In the genomic region with DNA sequence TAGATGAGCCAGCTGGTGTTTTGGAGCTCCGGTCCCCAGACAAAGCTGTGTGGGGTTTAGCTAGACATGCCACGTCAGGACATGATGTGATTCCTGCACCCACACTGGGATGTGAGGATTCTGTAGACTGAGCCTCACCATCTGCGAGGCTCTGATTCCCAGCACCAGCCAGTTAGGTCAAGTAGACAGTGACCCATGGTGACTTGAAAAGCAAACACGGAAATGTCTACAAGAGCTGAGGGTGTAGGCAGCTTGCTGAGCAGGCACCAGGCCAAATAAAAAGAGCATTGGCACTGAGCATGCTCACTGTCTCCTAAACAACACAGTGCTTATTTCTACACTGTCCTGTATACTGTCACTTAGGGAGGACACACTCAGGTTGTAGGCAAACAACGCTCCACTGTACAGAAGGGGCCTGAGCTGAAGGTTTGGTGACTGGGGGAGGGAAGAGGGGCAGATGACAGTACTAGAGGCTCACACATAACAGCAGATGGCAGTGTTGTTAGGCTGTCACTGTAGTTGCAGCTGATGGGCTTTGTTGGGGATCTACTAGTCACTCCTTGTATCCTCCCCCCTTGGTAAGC, we compare ENCODE assay signal across 8 mouse cellular contexts. TPM values are rescaled to one million over a fixed set of nuclear protein-coding genes. Genes with fewer than 3 reads are reported as not detected.
DNase-seq lines count a peak whose midpoint lies in the region; ATAC-seq and TF ChIP-seq lines count a peak whose summit lies in the region.

No protein-coding gene starts in this region.

- TF ChIP-seq CTCF in liver, postnatal 0 days (IDR thresholded peaks at IDR 0.05; ENCODE audit: low read depth), result peak; percentile 82
- TF ChIP-seq CTCF in stomach, postnatal 0 days (IDR thresholded peaks at IDR 0.05; ENCODE audit: low read depth), result peak; percentile 73

- no peaks in the 10 kb centered on the region for H3K9me3 ChIP-seq in hindbrain, embryonic 10.5 days
- no peaks in the 10 kb centered on the region for H3K9me3 ChIP-seq in hindbrain, embryonic 11.5 days (ENCODE audit: control insufficient read depth, low read length)
- H3K9me3 ChIP-seq in erythroblast, embryonic 14.5 days (ENCODE audit: control insufficient read depth, low read length), result no peaks in the 10 kb centered on the region
- H3K9me3 ChIP-seq in liver, postnatal 0 days (ENCODE audit: low read length), result no peaks in the 10 kb centered on the region
- no peaks in the 10 kb centered on the region for H3K9me3 ChIP-seq in stomach, postnatal 0 days (ENCODE audit: control insufficient read depth, low read length)
- no peaks in the 10 kb centered on the region for H3K9me3 ChIP-seq in midbrain, embryonic 11.5 days (ENCODE audit: control insufficient read depth, low read length)

- no peak overlapping the region for H3K4me3 ChIP-seq in hindbrain, embryonic 10.5 days
- no peak overlapping the region for H3K4me3 ChIP-seq in hindbrain, embryonic 11.5 days (ENCODE audit: low read depth, low read length)
- H3K4me3 ChIP-seq in erythroblast, embryonic 14.5 days (replicated peaks), result peak overlapping the region; percentile 26
- H3K4me3 ChIP-seq in liver, postnatal 0 days (ENCODE audit: low read depth, low read length), result no peak overlapping the region
- no peak overlapping the region for H3K4me3 ChIP-seq in stomach, postnatal 0 days (ENCODE audit: low read depth, low read length)
- H3K4me3 ChIP-seq in midbrain, embryonic 11.5 days (ENCODE audit: low read depth, low read length), result no peak overlapping the region

- no peaks in the 10 kb centered on the region for H3K27me3 ChIP-seq in hindbrain, embryonic 10.5 days (ENCODE audit: insufficient read depth, poor library complexity, severe bottlenecking)
- no peaks in the 10 kb centered on the region for H3K27me3 ChIP-seq in hindbrain, embryonic 11.5 days (ENCODE audit: control insufficient read depth, insufficient read depth, low read length)
- H3K27me3 ChIP-seq in erythroblast, embryonic 14.5 days (ENCODE audit: control insufficient read depth), result no peaks in the 10 kb centered on the region
- no peaks in the 10 kb centered on the region for H3K27me3 ChIP-seq in liver, postnatal 0 days (ENCODE audit: insufficient read depth, low read length)
- no peaks in the 10 kb centered on the region for H3K27me3 ChIP-seq in stomach, postnatal 0 days (ENCODE audit: control insufficient read depth, insufficient read depth, low read length)
- H3K27me3 ChIP-seq in midbrain, embryonic 11.5 days (ENCODE audit: control insufficient read depth, insufficient read depth, low read length), result no peaks in the 10 kb centered on the region

- no peak for DNase-seq in hindbrain, embryonic 10.5 days (ENCODE audit: low spot score)
- no peak for DNase-seq in hindbrain, embryonic 11.5 days (ENCODE audit: low spot score)
- peak; percentile 55 for DNase-seq in NIH3T3 (ENCODE audit: low read depth)
- peak; percentile 58 for DNase-seq in kidney, adult 9 months
- peak; percentile 54 for DNase-seq in liver, postnatal 0 days
- DNase-seq in stomach, postnatal 0 days (ENCODE audit: low spot score), result peak; percentile 54
- DNase-seq in midbrain, embryonic 11.5 days (ENCODE audit: low spot score, missing footprints), result no peak

- no peak for TF ChIP-seq EP300 in liver, postnatal 0 days (IDR thresholded peaks at IDR 0.05; ENCODE audit: low read depth)
- TF ChIP-seq EP300 in stomach, postnatal 0 days (optimal IDR thresholded peaks at IDR 0.05), result no peak

- H3K9ac ChIP-seq in hindbrain, embryonic 11.5 days (ENCODE audit: low read depth, low read length), result no peak overlapping the region
- peak overlapping the region; percentile 6; the same call in 1 of the 2 replicates for H3K9ac ChIP-seq in liver, postnatal 0 days (replicated peaks)
- H3K9ac ChIP-seq in stomach, postnatal 0 days (ENCODE audit: low read length), result no peak overlapping the region
- no peak overlapping the region for H3K9ac ChIP-seq in midbrain, embryonic 11.5 days (ENCODE audit: low read length)

- peak overlapping the region; percentile 60; the same call in 1 of the 2 replicates for H3K27ac ChIP-seq in hindbrain, embryonic 10.5 days
- H3K27ac ChIP-seq in hindbrain, embryonic 11.5 days (ENCODE audit: low read depth, low read length), result no peak overlapping the region
- H3K27ac ChIP-seq in liver, postnatal 0 days (ENCODE audit: low read depth), result peak overlapping the region; percentile 77
- no peak overlapping the region; the same call in 1 of the 2 replicates for H3K27ac ChIP-seq in stomach, postnatal 0 days (replicated peaks)
- H3K27ac ChIP-seq in midbrain, embryonic 11.5 days (ENCODE audit: low read depth, low read length), result no peak overlapping the region

- 79% methylated on average over 5 of the region's 5 CpGs for WGBS in hindbrain, embryonic 10.5 days
- WGBS in hindbrain, embryonic 11.5 days, result 68% methylated on average over 5 of the region's 5 CpGs
- WGBS in liver, postnatal 0 days (ENCODE audit: insufficient replicate concordance), result 54% methylated on average over 5 of the region's 5 CpGs
- 45% methylated on average over 5 of the region's 5 CpGs for WGBS in stomach, postnatal 0 days
- WGBS in midbrain, embryonic 11.5 days, result 84% methylated on average over 5 of the region's 5 CpGs

- no peaks in the 10 kb centered on the region for H3K36me3 ChIP-seq in hindbrain, embryonic 10.5 days
- H3K36me3 ChIP-seq in hindbrain, embryonic 11.5 days (ENCODE audit: control insufficient read depth, insufficient read depth, low read length), result no peaks in the 10 kb centered on the region
- peaks cover 73% of the 10 kb centered on the region for H3K36me3 ChIP-seq in erythroblast, embryonic 14.5 days (ENCODE audit: control insufficient read depth)
- H3K36me3 ChIP-seq in liver, postnatal 0 days (replicated peaks; ENCODE audit: insufficient read depth, low read length), result no peaks in the 10 kb centered on the region
- no peaks in the 10 kb centered on the region for H3K36me3 ChIP-seq in stomach, postnatal 0 days (ENCODE audit: control insufficient read depth, insufficient read depth, low read length)
- H3K36me3 ChIP-seq in midbrain, embryonic 11.5 days (ENCODE audit: control insufficient read depth, insufficient read depth, low read length), result no peaks in the 10 kb centered on the region

- no peak overlapping the region for H3K4me2 ChIP-seq in hindbrain, embryonic 11.5 days (replicated peaks; ENCODE audit: low read depth, low read length)
- H3K4me2 ChIP-seq in liver, postnatal 0 days (ENCODE audit: low read depth, low read length), result peak overlapping the region; percentile 23; the same call in 1 of the 2 replicates
- H3K4me2 ChIP-seq in stomach, postnatal 0 days (replicated peaks; ENCODE audit: low read depth), result no peak overlapping the region
- H3K4me2 ChIP-seq in midbrain, embryonic 11.5 days, result no peak overlapping the region

- no peak for ATAC-seq in hindbrain, embryonic 11.5 days (ENCODE audit: low FRiP score)
- ATAC-seq in liver, postnatal 0 days, result peak; percentile 55
- peak; percentile 76 for ATAC-seq in stomach, postnatal 0 days (ENCODE audit: low FRiP score, low TSS enrichment)
- no peak for ATAC-seq in midbrain, embryonic 11.5 days (ENCODE audit: low FRiP score)

- H3K4me1 ChIP-seq in hindbrain, embryonic 10.5 days (replicated peaks), result peaks cover 18% of the 10 kb centered on the region; the same call in 1 of the 2 replicates
- H3K4me1 ChIP-seq in hindbrain, embryonic 11.5 days (replicated peaks; ENCODE audit: control insufficient read depth, insufficient read depth, low read length), result no peaks in the 10 kb centered on the region
- peaks cover 82% of the 10 kb centered on the region for H3K4me1 ChIP-seq in erythroblast, embryonic 14.5 days (ENCODE audit: control insufficient read depth)
- H3K4me1 ChIP-seq in liver, postnatal 0 days (ENCODE audit: insufficient read depth), result peaks cover 56% of the 10 kb centered on the region
- no peaks in the 10 kb centered on the region for H3K4me1 ChIP-seq in stomach, postnatal 0 days (replicated peaks; ENCODE audit: control insufficient read depth, insufficient read depth)
- no peaks in the 10 kb centered on the region for H3K4me1 ChIP-seq in midbrain, embryonic 11.5 days (ENCODE audit: control insufficient read depth, insufficient read depth, low read length)

RNA-seq across cellular contexts. Expression of a gene that starts 11.9 kb away (rescaled TPM):
- polyA plus RNA-seq in hindbrain, embryonic 10.5 days (2016; fragmentation: Nextera tagmentation; extraction: Ambion mirVana), result 2.6 and 3.5 TPM in 2 replicates
- polyA plus RNA-seq in hindbrain, embryonic 11.5 days (2014; fragmentation: Nextera tagmentation; extraction: Ambion mirVana), result 1.5 and 2.0 TPM in 2 replicates
- 2.6 and 2.9 TPM in 2 replicates for polyA plus RNA-seq in erythroblast, embryonic 14.5 days (2012)
- 18.5 and 19.2 TPM in 2 replicates for polyA plus RNA-seq in liver, postnatal 0 days (2015; fragmentation: Nextera tagmentation; extraction: Ambion mirVana)
- polyA plus RNA-seq in stomach, postnatal 0 days (2015; fragmentation: Nextera tagmentation; extraction: Ambion mirVana), result 3.1 and 4.5 TPM in 2 replicates
- 1.6 and 2.1 TPM in 2 replicates for polyA plus RNA-seq in midbrain, embryonic 11.5 days (2014; fragmentation: Nextera tagmentation; extraction: Ambion mirVana)

RNA-seq across cellular contexts. Expression of a gene that starts 28.0 kb away (rescaled TPM):
- 56.2 and 64.9 TPM in 2 replicates for polyA plus RNA-seq in hindbrain, embryonic 10.5 days (2016; fragmentation: Nextera tagmentation; extraction: Ambion mirVana)
- 22.3 and 24.3 TPM in 2 replicates for polyA plus RNA-seq in hindbrain, embryonic 11.5 days (2014; fragmentation: Nextera tagmentation; extraction: Ambion mirVana)
- 9.0 and 11.2 TPM in 2 replicates for polyA plus RNA-seq in erythroblast, embryonic 14.5 days (2012)
- 17.3 and 20.2 TPM in 2 replicates for polyA plus RNA-seq in liver, postnatal 0 days (2015; fragmentation: Nextera tagmentation; extraction: Ambion mirVana)
- 38.2 and 40.8 TPM in 2 replicates for polyA plus RNA-seq in stomach, postnatal 0 days (2015; fragmentation: Nextera tagmentation; extraction: Ambion mirVana)
- polyA plus RNA-seq in midbrain, embryonic 11.5 days (2014; fragmentation: Nextera tagmentation; extraction: Ambion mirVana), result 28.6 and 33.3 TPM in 2 replicates

RNA-seq across cellular contexts. Expression of a gene that starts 33.8 kb away (rescaled TPM):
- 56.1 and 58.2 TPM in 2 replicates for polyA plus RNA-seq in hindbrain, embryonic 10.5 days (2016; fragmentation: Nextera tagmentation; extraction: Ambion mirVana)
- polyA plus RNA-seq in hindbrain, embryonic 11.5 days (2014; fragmentation: Nextera tagmentation; extraction: Ambion mirVana), result 46.5 and 46.8 TPM in 2 replicates
- 1.5 and 2.7 TPM in 2 replicates for polyA plus RNA-seq in erythroblast, embryonic 14.5 days (2012)
- polyA plus RNA-seq in liver, postnatal 0 days (2015; fragmentation: Nextera tagmentation; extraction: Ambion mirVana), result 7.3 and 8.3 TPM in 2 replicates
- polyA plus RNA-seq in stomach, postnatal 0 days (2015; fragmentation: Nextera tagmentation; extraction: Ambion mirVana), result 7.8 and 9.0 TPM in 2 replicates
- 42.4 and 47.5 TPM in 2 replicates for polyA plus RNA-seq in midbrain, embryonic 11.5 days (2014; fragmentation: Nextera tagmentation; extraction: Ambion mirVana)

RNA-seq across cellular contexts. Expression of a gene that starts 34.1 kb away (rescaled TPM):
- polyA plus RNA-seq in hindbrain, embryonic 10.5 days (2016; fragmentation: Nextera tagmentation; extraction: Ambion mirVana), result 39.7 and 40.9 TPM in 2 replicates
- polyA plus RNA-seq in hindbrain, embryonic 11.5 days (2014; fragmentation: Nextera tagmentation; extraction: Ambion mirVana), result 34.0 and 37.5 TPM in 2 replicates
- polyA plus RNA-seq in erythroblast, embryonic 14.5 days (2012), result 1.6 and 2.2 TPM in 2 replicates
- 5.3 and 6.3 TPM in 2 replicates for polyA plus RNA-seq in liver, postnatal 0 days (2015; fragmentation: Nextera tagmentation; extraction: Ambion mirVana)
- polyA plus RNA-seq in stomach, postnatal 0 days (2015; fragmentation: Nextera tagmentation; extraction: Ambion mirVana), result 11.9 and 12.9 TPM in 2 replicates
- 27.3 and 31.1 TPM in 2 replicates for polyA plus RNA-seq in midbrain, embryonic 11.5 days (2014; fragmentation: Nextera tagmentation; extraction: Ambion mirVana)

Comparison
In these comparisons a context has a peak if more than half of its experiments do, and no peak if none do; other contexts are left out.
1. H3K27ac ChIP-seq: peak in hindbrain, embryonic 10.5 days (single experiment) and liver, postnatal 0 days (single experiment); none in hindbrain, embryonic 11.5 days (single experiment), stomach, postnatal 0 days (single experiment) and midbrain, embryonic 11.5 days (single experiment).
2. DNase-seq: peak in NIH3T3 (single experiment), kidney, adult 9 months (single experiment), liver, postnatal 0 days (single experiment) and stomach, postnatal 0 days (single experiment); none in hindbrain, embryonic 10.5 days (single experiment), hindbrain, embryonic 11.5 days (single experiment) and midbrain, embryonic 11.5 days (single experiment).
3. ATAC-seq: peak in liver, postnatal 0 days (single experiment) and stomach, postnatal 0 days (single experiment); none in hindbrain, embryonic 11.5 days (single experiment) and midbrain, embryonic 11.5 days (single experiment).